Mouse (Mus musculus): Measurements from ENCODE around the gene Rimbp2. TPM values are rescaled to one million over a fixed set of nuclear protein-coding genes. Genes with fewer than 3 reads are reported as not detected.
A peak's percentile ranks its signal among the peaks of the same experiment; 100 is the strongest.

The Rimbp2 gene
- polyA plus RNA-seq, 1 experiment from 2014 or later: 3.4 TPM

DNA sequence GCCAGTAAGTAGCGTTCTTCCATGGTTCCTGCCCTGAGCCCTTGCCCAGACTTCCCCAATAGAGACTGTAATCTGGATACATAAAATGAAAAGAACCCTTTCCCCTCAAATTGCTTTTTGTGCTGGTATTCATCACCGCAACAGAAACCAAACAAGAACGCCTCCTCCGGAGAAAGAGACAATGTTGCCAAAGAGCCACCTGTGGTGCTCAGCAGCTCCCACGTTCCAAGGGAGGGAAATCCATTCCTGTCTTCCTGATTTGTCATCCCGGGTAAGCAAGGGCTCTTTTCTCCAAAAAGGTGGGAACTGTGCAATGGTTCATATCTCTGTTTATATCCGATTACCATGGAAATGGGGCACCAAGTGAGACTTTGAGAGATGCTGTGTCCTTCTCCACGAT, 119.2 kb downstream of the Rimbp2 start:
- no peak overlapping the region for H3K27ac ChIP-seq (replicated peaks)

DNA sequence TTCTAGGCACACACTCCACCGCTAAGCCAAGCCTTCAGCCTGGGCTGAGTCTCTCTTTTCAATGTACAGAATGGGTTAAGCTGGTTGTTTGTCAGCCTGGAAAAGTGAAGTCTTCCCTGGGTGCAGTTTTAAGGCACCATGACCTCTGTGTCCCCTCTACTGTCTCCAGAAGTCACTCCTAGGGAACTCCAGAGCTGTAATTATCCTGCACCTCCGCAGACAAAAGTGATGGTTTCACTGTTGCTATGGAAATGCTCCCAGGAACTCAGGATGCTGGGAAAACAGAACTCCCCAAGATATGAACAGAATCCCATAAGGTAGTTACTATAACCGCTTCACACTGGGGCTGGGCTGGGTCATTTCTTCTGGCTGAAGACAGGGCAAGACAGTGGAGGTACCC, 130.4 kb downstream of the Rimbp2 start:
- Histone ChIP-seq H3K27ac (replicated peaks) (no peak overlapping the region), H3K36me3 (no peaks in the 10 kb centered on the region), H3K9ac (replicated peaks) (no peak overlapping the region), H3K4me2 (replicated peaks) (no peak overlapping the region), H3K9me3 (no peaks in the 10 kb centered on the region), H3K4me1 (no peaks in the 10 kb centered on the region), H3K27me3 (no peaks in the 10 kb centered on the region), H3K4me3 (no peak overlapping the region)
- no peak for ATAC-seq (replicated peaks)
- 79% methylated on average over 3 of the region's 3 CpGs for WGBS

More for the DNA sequence above, 119.2 kb downstream of the Rimbp2 start:
- Histone ChIP-seq H3K36me3 (no peaks in the 10 kb centered on the region), H3K9me3 (no peaks in the 10 kb centered on the region), H3K4me1 (no peaks in the 10 kb centered on the region), H3K4me2 (replicated peaks) (no peak overlapping the region), H3K4me3 (no peak overlapping the region), H3K27me3 (no peaks in the 10 kb centered on the region), H3K9ac (replicated peaks) (no peak overlapping the region)
- ATAC-seq (replicated peaks): no peak
- WGBS: 60% methylated on average over 8 of the region's 8 CpGs

DNA sequence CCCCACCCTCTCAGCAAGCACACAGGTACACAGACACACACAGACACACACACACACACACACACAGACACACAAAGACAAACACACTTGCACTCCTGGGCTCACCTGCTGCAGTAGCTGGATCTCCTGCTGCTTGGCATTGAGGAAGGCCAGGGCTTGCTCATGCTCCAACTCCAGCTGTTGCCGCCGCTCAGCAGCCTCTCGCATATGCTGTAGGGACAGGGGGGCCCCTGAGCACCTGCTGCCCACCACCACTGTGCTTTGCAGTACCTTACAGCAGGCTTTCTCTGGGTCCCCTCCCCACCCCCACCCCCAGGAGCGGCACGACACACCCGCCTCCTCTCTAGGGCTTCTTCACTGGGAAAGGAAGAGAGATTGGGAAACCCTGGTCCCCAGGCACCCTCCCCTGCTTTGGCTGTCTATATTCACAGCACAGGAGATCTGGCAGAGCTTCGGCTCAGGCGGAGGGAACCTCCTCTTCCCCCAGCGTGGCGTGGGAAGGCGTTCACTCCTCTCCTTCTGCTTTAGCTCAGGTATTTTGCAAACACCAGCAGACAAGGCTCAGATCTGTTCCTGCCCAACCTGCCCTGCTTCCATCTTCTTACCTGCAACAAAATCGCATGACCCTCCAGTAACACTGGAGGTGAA, 133.5 kb downstream of the Rimbp2 start:
- H3K9me3 ChIP-seq: no peaks in the 10 kb centered on the region
- no peak overlapping the region for H3K4me3 ChIP-seq
- H3K27me3 ChIP-seq: no peaks in the 10 kb centered on the region
- H3K4me1 ChIP-seq: peaks cover 17% of the 10 kb centered on the region
- H3K27ac ChIP-seq (replicated peaks): no peak overlapping the region
- WGBS: 49% methylated on average over 12 of the region's 12 CpGs
- H3K4me2 ChIP-seq (replicated peaks): no peak overlapping the region
- H3K9ac ChIP-seq (replicated peaks): no peak overlapping the region
- H3K36me3 ChIP-seq: no peaks in the 10 kb centered on the region
- ATAC-seq (replicated peaks): no peak

DNA sequence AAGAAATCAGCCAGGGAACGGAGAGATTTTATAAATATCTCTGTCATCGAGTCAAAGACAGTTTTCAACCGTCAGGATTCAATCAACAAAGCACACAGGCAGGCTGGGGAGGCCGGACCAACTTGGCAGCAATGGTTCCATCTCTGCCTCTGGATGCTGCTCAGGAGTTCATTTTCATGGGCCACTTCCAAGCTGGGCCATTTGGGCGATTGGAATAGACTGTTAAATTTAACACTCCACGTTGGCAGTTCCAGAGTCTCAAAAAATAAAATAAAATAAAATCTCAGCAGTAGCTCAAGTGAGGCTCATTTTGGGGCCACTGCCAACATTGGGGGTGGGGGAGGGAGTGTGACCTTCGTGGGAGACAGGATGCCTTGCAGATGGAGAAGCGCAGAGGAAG, 137.7 kb downstream of the Rimbp2 start:
- Histone ChIP-seq H3K27me3 (no peaks in the 10 kb centered on the region), H3K4me3 (no peak overlapping the region), H3K9ac (replicated peaks) (no peak overlapping the region), H3K4me2 (replicated peaks) (no peak overlapping the region), H3K9me3 (no peaks in the 10 kb centered on the region), H3K4me1 (peaks cover 29% of the 10 kb centered on the region), H3K36me3 (no peaks in the 10 kb centered on the region), H3K27ac (replicated peaks) (peak overlapping the region; percentile 50)
- 27% methylated on average over 8 of the region's 8 CpGs for WGBS
- peak; percentile 41; the same call in 1 of the 2 replicates for ATAC-seq (replicated peaks)

DNA sequence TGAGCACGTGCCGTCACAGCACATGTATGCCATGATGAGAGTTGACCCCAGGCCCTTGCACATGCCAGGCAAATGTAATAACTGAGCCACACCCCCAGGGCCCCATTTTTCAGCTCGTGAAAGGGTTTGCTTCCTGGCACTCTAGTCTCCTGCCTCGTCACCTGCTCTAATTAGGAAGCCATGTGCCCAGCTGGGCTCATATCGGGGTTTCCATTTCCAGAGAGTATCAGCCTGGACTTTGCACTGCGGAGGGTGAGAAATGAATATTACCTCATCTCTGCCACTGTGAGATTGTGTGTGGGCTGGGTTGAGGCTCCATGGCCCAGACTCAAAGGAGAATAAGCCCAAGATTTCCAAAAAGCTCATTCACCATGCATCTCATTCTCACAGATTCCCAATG, 138.2 kb downstream of the Rimbp2 start:
- Histone ChIP-seq H3K36me3 (no peaks in the 10 kb centered on the region), H3K27ac (replicated peaks) (peak overlapping the region; percentile 50), H3K4me1 (peaks cover 35% of the 10 kb centered on the region), H3K4me3 (no peak overlapping the region), H3K27me3 (no peaks in the 10 kb centered on the region), H3K9ac (replicated peaks) (no peak overlapping the region), H3K4me2 (replicated peaks) (no peak overlapping the region), H3K9me3 (no peaks in the 10 kb centered on the region)
- 15% methylated on average over 6 of the region's 6 CpGs for WGBS
- ATAC-seq (replicated peaks): peak; percentile 81

DNA sequence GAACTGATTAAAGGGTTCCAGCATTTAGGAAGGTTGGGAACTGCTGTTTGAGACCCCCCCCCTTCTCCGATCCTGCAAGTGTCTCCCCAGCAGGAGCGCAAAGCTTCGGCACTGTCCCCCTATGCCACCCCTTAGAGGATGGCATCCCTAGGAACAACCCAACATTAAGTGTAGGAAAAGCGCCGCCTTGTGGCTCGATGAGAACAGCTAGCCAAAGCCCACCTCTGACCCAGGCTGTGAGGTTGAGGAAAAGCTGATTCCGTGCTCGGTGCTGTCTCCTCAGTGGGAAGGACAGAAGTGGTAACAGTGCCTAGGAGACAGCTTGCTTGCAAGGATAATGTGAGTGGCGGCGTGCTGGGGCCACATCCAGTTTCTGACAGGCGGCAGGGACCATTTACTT, 140.2 kb downstream of the Rimbp2 start:
- 27% methylated on average over 11 of the region's 11 CpGs for WGBS
- no peak for ATAC-seq (replicated peaks)
- no peak overlapping the region for H3K4me2 ChIP-seq (replicated peaks)
- no peak overlapping the region for H3K27ac ChIP-seq (replicated peaks)
- H3K36me3 ChIP-seq: no peaks in the 10 kb centered on the region
- H3K9ac ChIP-seq (replicated peaks): no peak overlapping the region
- peaks cover 43% of the 10 kb centered on the region for H3K4me1 ChIP-seq
- H3K9me3 ChIP-seq: no peaks in the 10 kb centered on the region
- no peak overlapping the region for H3K4me3 ChIP-seq
- no peaks in the 10 kb centered on the region for H3K27me3 ChIP-seq

DNA sequence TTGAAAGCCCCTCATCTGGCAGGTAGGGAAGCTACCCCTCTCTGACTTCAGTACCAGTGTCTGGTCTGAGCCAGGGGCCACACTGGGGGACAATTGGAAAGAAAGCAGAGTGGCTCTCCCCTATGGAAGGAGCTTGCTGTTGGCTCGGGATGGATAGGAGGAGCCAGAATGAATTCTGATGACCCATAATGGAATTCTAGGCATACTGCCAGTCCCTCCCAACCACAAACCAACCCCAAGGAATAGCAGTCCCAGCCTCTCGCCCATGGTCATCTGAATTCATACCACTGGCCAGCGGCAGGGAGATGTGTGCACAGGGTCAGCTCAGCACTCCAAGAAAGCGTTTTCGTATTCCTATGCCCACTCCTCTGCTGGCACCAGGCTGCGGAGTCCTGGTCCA, 141.9 kb downstream of the Rimbp2 start:
- Histone ChIP-seq H3K36me3 (no peaks in the 10 kb centered on the region), H3K4me3 (no peak overlapping the region), H3K27ac (replicated peaks) (no peak overlapping the region), H3K27me3 (no peaks in the 10 kb centered on the region), H3K4me1 (peaks cover 58% of the 10 kb centered on the region), H3K4me2 (replicated peaks) (no peak overlapping the region), H3K9ac (replicated peaks) (no peak overlapping the region), H3K9me3 (no peaks in the 10 kb centered on the region)
- 75% methylated on average over 6 of the region's 6 CpGs for WGBS
- no peak for ATAC-seq (replicated peaks)

DNA sequence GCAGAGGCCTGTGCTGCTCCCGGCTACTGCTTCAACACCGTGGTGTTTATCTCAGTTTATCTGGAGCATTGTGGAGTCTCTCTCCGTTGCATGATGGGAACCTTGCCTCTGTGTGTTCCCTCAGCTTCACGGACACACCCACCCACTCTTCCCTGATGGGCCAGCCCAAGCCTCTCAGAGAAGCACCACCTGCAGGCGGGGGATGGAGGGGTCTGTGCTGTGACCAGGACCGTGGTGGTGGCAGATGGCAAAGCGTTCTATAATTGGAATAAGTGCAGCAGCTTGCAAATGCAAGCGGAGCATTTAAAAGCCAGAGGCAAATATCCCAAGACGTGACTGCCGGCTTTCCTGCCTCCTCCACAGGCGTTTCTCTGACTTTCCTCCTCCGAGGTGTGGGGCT, 143.3 kb downstream of the Rimbp2 start:
- H3K4me2 ChIP-seq (replicated peaks): no peak overlapping the region
- H3K9ac ChIP-seq (replicated peaks): no peak overlapping the region
- H3K27me3 ChIP-seq: no peaks in the 10 kb centered on the region
- H3K4me1 ChIP-seq: peaks cover 49% of the 10 kb centered on the region
- H3K36me3 ChIP-seq: no peaks in the 10 kb centered on the region
- peak overlapping the region; percentile 61 for H3K27ac ChIP-seq (replicated peaks)
- 0 out of 2 replicates have a peak, but pooled peaks have one; percentile 36 for ATAC-seq (replicated peaks)
- WGBS: 30% methylated on average over 12 of the region's 12 CpGs
- no peak overlapping the region for H3K4me3 ChIP-seq
- H3K9me3 ChIP-seq: no peaks in the 10 kb centered on the region

DNA sequence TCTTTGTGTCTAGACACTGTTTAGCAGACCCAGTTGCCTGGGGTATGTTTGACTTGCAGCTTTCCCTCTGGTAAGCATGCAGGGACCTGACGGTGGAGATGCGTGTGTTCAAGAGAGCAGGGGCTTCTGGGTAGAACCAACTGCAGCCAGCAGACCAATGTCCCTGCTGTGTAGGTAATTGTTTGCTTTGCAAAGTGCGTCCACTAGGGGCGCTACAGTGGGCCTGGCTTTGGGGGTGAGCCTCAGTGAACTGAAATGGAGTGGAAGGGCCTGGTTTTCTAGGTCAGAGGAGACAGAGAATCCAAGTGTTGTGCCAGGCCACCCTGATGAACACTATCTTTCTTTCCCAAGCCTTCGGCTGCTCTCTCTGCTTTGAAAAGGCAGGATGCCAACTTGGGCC, 143.9 kb downstream of the Rimbp2 start:
- H3K27ac ChIP-seq (replicated peaks): peak overlapping the region; percentile 61
- H3K36me3 ChIP-seq: no peaks in the 10 kb centered on the region
- H3K27me3 ChIP-seq: no peaks in the 10 kb centered on the region
- 44% methylated on average over 5 of the region's 5 CpGs for WGBS
- no peak overlapping the region for H3K4me3 ChIP-seq
- peaks cover 47% of the 10 kb centered on the region for H3K4me1 ChIP-seq
- H3K9me3 ChIP-seq: no peaks in the 10 kb centered on the region
- H3K4me2 ChIP-seq (replicated peaks): no peak overlapping the region
- ATAC-seq (replicated peaks): no peak
- H3K9ac ChIP-seq (replicated peaks): no peak overlapping the region

DNA sequence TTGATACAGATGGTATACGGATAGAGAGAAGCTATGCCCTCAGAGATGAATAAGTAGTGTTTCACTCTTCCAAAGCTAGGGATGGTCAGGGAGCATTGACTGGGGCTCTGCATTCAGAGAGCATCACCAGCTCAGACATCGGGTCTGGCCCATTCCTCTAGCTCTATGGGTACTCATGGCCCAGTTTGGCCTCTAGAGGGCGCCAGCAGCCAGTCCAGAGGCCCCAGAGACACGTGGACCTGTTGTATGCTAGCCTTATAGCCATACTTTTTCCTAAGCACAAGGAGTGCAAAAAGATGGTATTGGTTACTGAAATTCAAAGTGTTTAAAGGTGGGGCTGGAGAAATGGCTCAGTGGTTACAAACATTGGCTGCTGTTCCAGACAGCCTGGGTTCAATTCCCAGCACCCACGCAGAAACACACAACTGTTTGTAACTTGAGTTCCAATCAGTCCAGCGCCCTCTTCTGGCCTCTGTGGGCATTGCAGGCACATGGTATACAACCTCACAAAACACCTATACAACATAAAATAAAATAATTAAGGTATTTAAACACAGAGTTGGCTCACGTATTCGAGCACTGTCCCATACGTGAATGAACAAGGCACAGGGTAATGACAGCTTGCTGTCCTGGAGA, 144.6 kb downstream of the Rimbp2 start:
- ATAC-seq (replicated peaks): no peak
- Histone ChIP-seq H3K4me3 (no peak overlapping the region), H3K27ac (replicated peaks) (no peak overlapping the region), H3K9ac (replicated peaks) (no peak overlapping the region), H3K36me3 (no peaks in the 10 kb centered on the region), H3K4me1 (peaks cover 47% of the 10 kb centered on the region), H3K9me3 (no peaks in the 10 kb centered on the region), H3K4me2 (replicated peaks) (no peak overlapping the region), H3K27me3 (no peaks in the 10 kb centered on the region)
- 65% methylated on average over 9 of the region's 9 CpGs for WGBS

DNA sequence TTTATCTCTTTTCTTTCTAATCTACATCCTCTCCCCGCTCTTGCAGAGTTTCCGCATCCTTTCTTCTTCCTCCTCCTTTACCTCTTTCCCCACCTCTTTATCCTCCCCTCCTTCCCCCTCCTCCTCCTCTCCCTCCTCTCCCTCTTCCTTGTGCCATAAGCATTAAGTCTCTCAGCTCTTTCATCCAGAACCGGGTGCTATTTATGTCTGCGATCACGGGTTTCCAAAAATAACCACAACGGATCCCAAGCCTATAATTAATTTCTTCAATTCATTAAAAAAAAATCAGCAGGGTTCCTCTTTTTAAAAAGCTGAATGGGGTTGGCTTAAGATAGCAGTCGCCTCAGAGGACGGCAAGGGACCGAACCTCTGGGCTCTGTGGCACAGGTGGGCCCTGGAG, 145.9 kb downstream of the Rimbp2 start:
- Histone ChIP-seq H3K27me3 (no peaks in the 10 kb centered on the region), H3K4me1 (peaks cover 47% of the 10 kb centered on the region), H3K27ac (replicated peaks) (peak overlapping the region; percentile 67), H3K9me3 (no peaks in the 10 kb centered on the region), H3K36me3 (no peaks in the 10 kb centered on the region), H3K4me2 (replicated peaks) (no peak overlapping the region; the same call in 1 of the 2 replicates), H3K9ac (replicated peaks) (no peak overlapping the region), H3K4me3 (no peak overlapping the region)
- 37% methylated on average over 9 of the region's 9 CpGs for WGBS
- ATAC-seq (replicated peaks): no peak

DNA sequence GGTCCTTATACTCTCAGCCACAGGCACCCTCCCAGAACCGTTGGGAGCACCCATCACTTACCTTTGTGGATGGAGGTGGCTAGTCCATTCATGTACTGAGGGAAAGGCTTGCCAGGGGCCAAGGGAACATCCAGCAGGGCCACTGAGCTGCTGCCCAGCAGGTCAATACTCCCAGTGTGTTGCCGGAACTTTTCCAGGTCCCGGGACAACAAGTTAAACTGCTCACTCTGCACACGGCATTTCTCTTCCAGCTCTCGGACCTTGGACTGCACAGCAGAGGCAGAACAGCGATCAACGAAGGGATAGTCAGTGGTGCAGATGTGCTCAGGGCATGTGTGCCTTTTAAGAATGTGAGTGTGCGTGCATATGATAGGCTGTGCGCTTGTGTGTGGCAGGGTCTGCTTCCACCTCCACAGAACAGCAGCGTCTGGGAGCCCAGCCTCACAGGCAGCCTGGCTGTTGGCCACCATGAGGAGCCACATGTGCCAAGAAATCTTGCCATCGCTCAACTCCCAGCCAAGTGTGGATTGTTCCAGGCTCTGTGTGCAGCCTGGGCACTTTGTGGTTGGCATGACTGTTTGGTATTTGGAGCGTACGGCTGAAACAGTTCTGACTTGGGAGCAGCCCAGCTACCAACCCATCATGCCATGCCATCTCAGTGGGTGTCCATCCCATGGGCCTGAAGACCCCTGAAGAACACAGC, 146.8 kb downstream of the Rimbp2 start:
- Histone ChIP-seq H3K36me3 (no peaks in the 10 kb centered on the region), H3K27ac (replicated peaks) (peak overlapping the region; percentile 67), H3K4me3 (no peak overlapping the region), H3K27me3 (no peaks in the 10 kb centered on the region), H3K4me2 (replicated peaks) (no peak overlapping the region; the same call in 1 of the 2 replicates), H3K4me1 (peaks cover 43% of the 10 kb centered on the region), H3K9me3 (no peaks in the 10 kb centered on the region), H3K9ac (replicated peaks) (no peak overlapping the region)
- 72% methylated on average over 13 of the region's 13 CpGs for WGBS
- ATAC-seq (replicated peaks): peak; percentile 65
